Mouse (Mus musculus) hindbrain, embryonic 16.5 days (tissue): Measurements from ENCODE around the gene Eftud2. TPM values are rescaled to one million over a fixed set of nuclear protein-coding genes. Genes with fewer than 3 reads are reported as not detected.

Experiments used
- ATAC-seq: fragments of 200-750 bp; cut with Nextera tagmentation; 2 replicates; pipeline ENCODE4 v1.8.0; 2017; ENCODE audit warnings: moderate TSS enrichment, moderate library complexity
- H3K27ac ChIP-seq: fragments of 300-500 bp; sonication (generic); 2 replicates; pipeline ENCODE4 v1.5.1; 2014; ENCODE audit warnings: low read depth, mild to moderate bottlenecking, control low read depth, low read length, moderate library complexity
- H3K27me3 ChIP-seq: fragments of 300-500 bp; sonication (generic); replicated peaks from 2 replicates; pipeline ENCODE4 v1.6.1; 2014; ENCODE audit warnings: low read length; ENCODE audit not compliant: control insufficient read depth, insufficient read depth
- H3K36me3 ChIP-seq: fragments of 300-500 bp; sonication (generic); 2 replicates; pipeline ENCODE4 v1.6.1; 2014; ENCODE audit warnings: mild to moderate bottlenecking, low read length, moderate library complexity, mixed read lengths; ENCODE audit not compliant: control insufficient read depth, insufficient read depth
- H3K4me1 ChIP-seq: fragments of 300-500 bp; sonication (generic); 2 replicates; pipeline ENCODE4 v1.6.1; 2014; ENCODE audit warnings: low read depth, low read length; ENCODE audit not compliant: control insufficient read depth, insufficient read depth
- H3K4me2 ChIP-seq: fragments of 300-500 bp; sonication (generic); 2 replicates; pipeline ENCODE4 v1.6.1; 2014; ENCODE audit warnings: mild to moderate bottlenecking, low read length, control low read depth, moderate library complexity
- H3K4me3 ChIP-seq: fragments of 300-500 bp; sonication (generic); 2 replicates; pipeline ENCODE4 v1.5.1; 2014; ENCODE audit warnings: mild to moderate bottlenecking, low read length, control low read depth, moderate library complexity
- H3K9ac ChIP-seq: fragments of 300-500 bp; sonication (generic); 2 replicates; pipeline ENCODE4 v1.6.1; 2014; ENCODE audit warnings: low read depth, mild to moderate bottlenecking, control low read depth, low read length, moderate library complexity
- H3K9me3 ChIP-seq: fragments of 300-500 bp; sonication (generic); 2 replicates; pipeline ENCODE4 v1.6.1; 2014; ENCODE audit warnings: mild to moderate bottlenecking, low read length, moderate library complexity; ENCODE audit not compliant: control insufficient read depth
- WGBS: fragments of 180-500 bp; shearing (Covaris S2); extraction: QIAGEN DNeasy Blood & Tissue Kit; methylation state at CpG from one replicate; pipeline ENCODE4 v1.1.7; 2014; 5-methylcytosine and 5-hydroxymethylcytosine counted together
- polyA plus RNA-seq: library from polyadenylated mRNA; unstranded; fragments of >200 nt; fragmentation: Nextera tagmentation; extraction: Ambion mirVana; gene quantifications from 2 replicates; pipeline ENCODE4 v1.2.1, GENCODE M21; 2015

The Eftud2 gene
- polyA plus RNA-seq, 1 experiment from 2014 or later = 127 TPM

- Histone ChIP-seq H3K4me2 (no peak overlapping the region), H3K36me3 (peaks cover 49% of the 10 kb centered on the region), H3K27me3 (no peaks in the 10 kb centered on the region), H3K27ac (no peak overlapping the region), H3K4me3 (no peak overlapping the region), H3K9me3 (no peaks in the 10 kb centered on the region), H3K9ac (no peak overlapping the region), H3K4me1 (no peaks in the 10 kb centered on the region)
- no peak for ATAC-seq
These were observed 27.0 kb downstream of the Eftud2 start for GRCm38 (mm10) chr11:102853760-102854159.

- Histone ChIP-seq H3K4me3 (no peak overlapping the region), H3K36me3 (peaks cover 52% of the 10 kb centered on the region), H3K27ac (no peak overlapping the region), H3K4me2 (no peak overlapping the region), H3K4me1 (no peaks in the 10 kb centered on the region), H3K9ac (no peak overlapping the region), H3K9me3 (no peaks in the 10 kb centered on the region), H3K27me3 (no peaks in the 10 kb centered on the region)
- ATAC-seq = no peak
- WGBS = 69% methylated on average over 5 of the region's 5 CpGs
These were observed 28.9 kb downstream of the Eftud2 start for GRCm38 (mm10) chr11:102851883-102852282.

- ATAC-seq = no peak
- H3K36me3 ChIP-seq = peaks cover 71% of the 10 kb centered on the region
- no peaks in the 10 kb centered on the region for H3K9me3 ChIP-seq
- no peak overlapping the region for H3K27ac ChIP-seq
- H3K4me2 ChIP-seq = no peak overlapping the region
- 87% methylated on average over 10 of the region's 10 CpGs for WGBS
- H3K9ac ChIP-seq = no peak overlapping the region
- H3K27me3 ChIP-seq = no peaks in the 10 kb centered on the region
- no peak overlapping the region for H3K4me3 ChIP-seq
- H3K4me1 ChIP-seq = no peaks in the 10 kb centered on the region
These were observed 34.9 kb downstream of the Eftud2 start for GRCm38 (mm10) chr11:102845926-102846325.

- 0 out of 2 replicates have a peak overlapping the region, but pooled peaks have one; percentile 48 for H3K27ac ChIP-seq
- no peaks in the 10 kb centered on the region for H3K9me3 ChIP-seq
- 84% methylated on average over 9 of the region's 9 CpGs for WGBS
- H3K4me1 ChIP-seq = no peaks in the 10 kb centered on the region
- no peak for ATAC-seq
- no peak overlapping the region for H3K4me3 ChIP-seq
- no peak overlapping the region for H3K9ac ChIP-seq
- no peaks in the 10 kb centered on the region for H3K27me3 ChIP-seq
- H3K36me3 ChIP-seq = peaks cover 52% of the 10 kb centered on the region
- no peak overlapping the region for H3K4me2 ChIP-seq
These were observed 42.1 kb downstream of the Eftud2 start for GRCm38 (mm10) chr11:102838616-102839150.

- Histone ChIP-seq H3K4me1 (no peaks in the 10 kb centered on the region), H3K36me3 (peaks cover 49% of the 10 kb centered on the region), H3K27me3 (no peaks in the 10 kb centered on the region), H3K4me2 (no peak overlapping the region), H3K4me3 (no peak overlapping the region), H3K9me3 (no peaks in the 10 kb centered on the region), H3K9ac (no peak overlapping the region), H3K27ac (peak overlapping the region; percentile 29; the same call in 1 of the 2 replicates)
- WGBS = 78% methylated on average over 2 of the region's 2 CpGs
- ATAC-seq = no peak
These were observed 42.7 kb downstream of the Eftud2 start for GRCm38 (mm10) chr11:102838126-102838525.

- H3K36me3 ChIP-seq = peaks cover 42% of the 10 kb centered on the region
- H3K4me1 ChIP-seq = no peaks in the 10 kb centered on the region
- WGBS = 95% methylated on average over 1 of the region's 1 CpGs
- H3K9ac ChIP-seq = no peak overlapping the region
- no peak overlapping the region for H3K4me2 ChIP-seq
- no peaks in the 10 kb centered on the region for H3K27me3 ChIP-seq
- no peak overlapping the region; the same call in 1 of the 2 replicates for H3K27ac ChIP-seq
- H3K9me3 ChIP-seq = no peaks in the 10 kb centered on the region
- ATAC-seq = no peak
- H3K4me3 ChIP-seq = no peak overlapping the region
These were observed 43.4 kb downstream of the Eftud2 start for GRCm38 (mm10) chr11:102837385-102837784.

GRCm38 (mm10) chr11:102836146-102836545 lies 44.6 kb downstream of the Eftud2 start:
- H3K4me2 ChIP-seq = no peak overlapping the region
- H3K9ac ChIP-seq = no peak overlapping the region
- no peak overlapping the region for H3K4me3 ChIP-seq
- WGBS = 84% methylated on average over 9 of the region's 9 CpGs
- H3K27ac ChIP-seq = no peak overlapping the region
- H3K27me3 ChIP-seq = no peaks in the 10 kb centered on the region
- H3K9me3 ChIP-seq = no peaks in the 10 kb centered on the region
- H3K4me1 ChIP-seq = no peaks in the 10 kb centered on the region
- no peak for ATAC-seq
- peaks cover 35% of the 10 kb centered on the region for H3K36me3 ChIP-seq

- Histone ChIP-seq H3K4me1 (no peaks in the 10 kb centered on the region), H3K27me3 (no peaks in the 10 kb centered on the region), H3K36me3 (peaks cover 30% of the 10 kb centered on the region), H3K9me3 (no peaks in the 10 kb centered on the region), H3K4me3 (no peak within 1 kb of the TSS), H3K27ac (no peak within 1 kb of the TSS), H3K9ac (no peak within 1 kb of the TSS), H3K4me2 (no peak within 1 kb of the TSS)
- WGBS = 81% methylated on average over 4 of the region's 4 CpGs
- no peak for ATAC-seq
These were observed 45.2 kb downstream of the Eftud2 start, which contains the start of gene Higd1b for GRCm38 (mm10) chr11:102835549-102835948. Higd1b (plus strand) TSS chr11:102835849.

- Histone ChIP-seq H3K27me3 (no peaks in the 10 kb centered on the region), H3K4me2 (no peak overlapping the region), H3K9ac (no peak overlapping the region), H3K4me1 (no peaks in the 10 kb centered on the region), H3K27ac (no peak overlapping the region), H3K9me3 (no peaks in the 10 kb centered on the region), H3K36me3 (peaks cover 23% of the 10 kb centered on the region), H3K4me3 (no peak overlapping the region)
- WGBS = 77% methylated on average over 10 of the region's 10 CpGs
- no peak for ATAC-seq
These were observed 46.6 kb downstream of the Eftud2 start for GRCm38 (mm10) chr11:102834219-102834618.
